Mouse (Mus musculus): Measurements from ENCODE around the gene Rpl24. TPM values are rescaled to one million over a fixed set of nuclear protein-coding genes. Genes with fewer than 3 reads are reported as not detected.

The Rpl24 gene
- total RNA-seq (2023), result 100 to 1,000 TPM; 687 to 765 TPM

GRCm38 (mm10) chr16:55966212-55966871 lies at the start of gene Rpl24:
Gene Rpl24, plus strand, starts transcription at chr16:55966275.

GRCm38 (mm10) chr16:55934453-55935037 lies 31.5 kb upstream of the Rpl24 start, which contains the start of gene Cep97:
Gene Cep97, minus strand, starts transcription at chr16:55934855.

GRCm38 (mm10) chr16:55973431-55974255 lies 7.6 kb downstream of the Rpl24 start, which contains the start of gene Zbtb11:
Gene Zbtb11, plus strand, starts transcription at chr16:55973883.

Other genes with a start within 250 kb of the Rpl24 start
- 100 to 1,000 TPM; 397 to 540 TPM for gene Nfkbiz, start 127.4 kb upstream of the Rpl24 start, total RNA-seq (2023)
- gene Nxpe3, start 71.0 kb upstream of the Rpl24 start, total RNA-seq (2023), result 1 to 10 TPM; 3.0 to 3.2 TPM
- gene Cep97, start 31.4 kb upstream of the Rpl24 start, total RNA-seq (2023), result 1 to 10 TPM; 2.2 to 3.9 TPM
- gene Zbtb11, start 7.6 kb downstream of the Rpl24 start, total RNA-seq (2023), result 10 to 100 TPM; 33.9 to 34.2 TPM
- gene Pcnp, start 63.5 kb downstream of the Rpl24 start, total RNA-seq (2023), result 100 to 1,000 TPM in 1 of 2 experiments, 10 to 100 TPM in 1; 97.2 to 102 TPM
- gene Trmt10c, start 71.5 kb downstream of the Rpl24 start, total RNA-seq (2023), result 1 to 10 TPM; 6.6 to 7.2 TPM
- gene Senp7, start 82.1 kb downstream of the Rpl24 start, total RNA-seq (2023), result 10 to 100 TPM; 33.5 to 33.7 TPM
- under 1 TPM in 1 of 2 experiments, not detected in 1; 0.18 TPM for gene Impg2, start 238.0 kb downstream of the Rpl24 start, total RNA-seq (2023)